Mouse (Mus musculus) thymus, adult 18-20 months (tissue): ENCODE data around the gene Tpst2.

ENCODE experiments used
- DNase-seq, 2 experiments: peaks; one replicate each; pipeline ENCODE4 v3.0.0; 2022; ENCODE audit warnings: mixed read lengths in 2 of 2

Gene Tpst2

GRCm38 (mm10) chr5:112255426-112255825 lies 21.1 kb upstream of the Tpst2 start, which contains the start of gene Crybb1:
Gene Crybb1, plus strand, starts transcription at chr5:112255815.
- DNase-seq = no peak

- no peak for DNase-seq
Observed at GRCm38 (mm10) chr5:112256457-112256856, 20.0 kb upstream of the Tpst2 start.

- no peak for DNase-seq
Observed at GRCm38 (mm10) chr5:112257896-112258295, 18.6 kb upstream of the Tpst2 start.

- DNase-seq = no peak
Observed at GRCm38 (mm10) chr5:112259862-112260650, 16.4 kb upstream of the Tpst2 start.

- DNase-seq = no peak
Observed at GRCm38 (mm10) chr5:112260818-112261217, 15.7 kb upstream of the Tpst2 start.

- DNase-seq = no peak
Observed at GRCm38 (mm10) chr5:112264099-112264498, 12.4 kb upstream of the Tpst2 start.

- DNase-seq = no peak
Observed at GRCm38 (mm10) chr5:112265110-112265509, 11.4 kb upstream of the Tpst2 start.

GRCm38 (mm10) chr5:112265515-112265914 lies 11.0 kb upstream of the Tpst2 start:
- DNase-seq = no peak

GRCm38 (mm10) chr5:112266011-112266777 lies 10.3 kb upstream of the Tpst2 start:
- DNase-seq = no peak

GRCm38 (mm10) chr5:112270764-112271541 lies 5.5 kb upstream of the Tpst2 start:
- DNase-seq = peak in 1 of 2 experiments; percentile 59

- DNase-seq = no peak
Observed at GRCm38 (mm10) chr5:112272934-112273333, 3.6 kb upstream of the Tpst2 start.

- no peak for DNase-seq
Observed at GRCm38 (mm10) chr5:112273746-112274463, 2.6 kb upstream of the Tpst2 start.

GRCm38 (mm10) chr5:112275021-112275804 lies 1.3 kb upstream of the Tpst2 start:
- no peak for DNase-seq

GRCm38 (mm10) chr5:112276907-112277348 lies 437 bp downstream of the Tpst2 start:
- DNase-seq = no peak

GRCm38 (mm10) chr5:112277906-112278470 lies 1.5 kb downstream of the Tpst2 start:
- no peak for DNase-seq

- DNase-seq = no peak
Observed at GRCm38 (mm10) chr5:112279181-112280021, 2.9 kb downstream of the Tpst2 start.

- DNase-seq = no peak
Observed at GRCm38 (mm10) chr5:112280151-112280550, 3.7 kb downstream of the Tpst2 start.

- no peak for DNase-seq
Observed at GRCm38 (mm10) chr5:112280863-112281660, 4.6 kb downstream of the Tpst2 start.

- DNase-seq = no peak
Observed at GRCm38 (mm10) chr5:112281676-112282075, 5.2 kb downstream of the Tpst2 start.
